Mouse (Mus musculus): Measurements from ENCODE around the gene Tcn2. TPM values are rescaled to one million over a fixed set of nuclear protein-coding genes. Genes with fewer than 3 reads are reported as not detected.

The Tcn2 gene
- total RNA-seq, 2 experiments from 2014 or later: 10.1 to 10.9 TPM

DNA sequence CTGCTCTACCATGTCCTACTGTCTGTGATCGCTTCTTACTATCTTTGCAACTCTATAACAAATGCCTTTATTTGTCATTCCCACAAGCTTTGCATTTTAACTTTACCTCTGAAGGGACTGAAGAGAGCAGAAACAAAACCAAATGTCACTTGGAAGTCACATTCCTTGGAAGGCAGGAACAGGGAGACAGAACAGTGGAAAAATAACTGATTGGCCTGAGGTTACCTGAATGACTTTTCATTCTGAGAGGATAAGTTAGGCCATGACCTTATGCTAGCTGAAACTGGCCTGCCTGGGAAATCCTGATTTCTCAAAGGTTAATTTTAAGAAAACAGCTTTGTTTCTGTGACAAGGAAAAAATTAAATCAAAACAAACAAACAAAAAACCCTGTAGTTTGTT, 36.0 kb downstream of the Tcn2 start:
- no peak for DNase-seq

DNA sequence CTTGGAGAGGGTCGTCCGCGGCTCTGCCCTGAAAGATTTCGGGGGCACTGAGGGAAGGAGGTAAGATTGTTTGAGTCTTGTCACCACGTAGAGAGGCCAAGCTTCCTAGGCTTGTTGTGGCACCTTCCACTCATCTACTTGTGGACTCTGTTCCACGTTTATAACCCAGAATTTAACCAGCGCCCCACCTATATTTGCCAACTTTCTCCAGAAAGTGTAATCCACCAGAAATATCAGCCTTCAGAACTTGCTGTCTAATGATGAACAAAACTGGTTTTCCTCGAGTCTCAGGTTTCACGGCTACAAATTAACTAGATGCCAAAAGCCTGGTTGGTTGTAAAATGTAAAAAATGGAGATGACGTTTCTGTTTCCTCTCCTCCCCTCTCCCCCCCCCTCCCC, 36.5 kb downstream of the Tcn2 start:
- intact Hi-C loops (cut with DNase I): no loop called here
- DNase-seq: no peak

More for the DNA sequence above, 36.0 kb downstream of the Tcn2 start:
- intact Hi-C loops (cut with DNase I): no loop called here

DNA sequence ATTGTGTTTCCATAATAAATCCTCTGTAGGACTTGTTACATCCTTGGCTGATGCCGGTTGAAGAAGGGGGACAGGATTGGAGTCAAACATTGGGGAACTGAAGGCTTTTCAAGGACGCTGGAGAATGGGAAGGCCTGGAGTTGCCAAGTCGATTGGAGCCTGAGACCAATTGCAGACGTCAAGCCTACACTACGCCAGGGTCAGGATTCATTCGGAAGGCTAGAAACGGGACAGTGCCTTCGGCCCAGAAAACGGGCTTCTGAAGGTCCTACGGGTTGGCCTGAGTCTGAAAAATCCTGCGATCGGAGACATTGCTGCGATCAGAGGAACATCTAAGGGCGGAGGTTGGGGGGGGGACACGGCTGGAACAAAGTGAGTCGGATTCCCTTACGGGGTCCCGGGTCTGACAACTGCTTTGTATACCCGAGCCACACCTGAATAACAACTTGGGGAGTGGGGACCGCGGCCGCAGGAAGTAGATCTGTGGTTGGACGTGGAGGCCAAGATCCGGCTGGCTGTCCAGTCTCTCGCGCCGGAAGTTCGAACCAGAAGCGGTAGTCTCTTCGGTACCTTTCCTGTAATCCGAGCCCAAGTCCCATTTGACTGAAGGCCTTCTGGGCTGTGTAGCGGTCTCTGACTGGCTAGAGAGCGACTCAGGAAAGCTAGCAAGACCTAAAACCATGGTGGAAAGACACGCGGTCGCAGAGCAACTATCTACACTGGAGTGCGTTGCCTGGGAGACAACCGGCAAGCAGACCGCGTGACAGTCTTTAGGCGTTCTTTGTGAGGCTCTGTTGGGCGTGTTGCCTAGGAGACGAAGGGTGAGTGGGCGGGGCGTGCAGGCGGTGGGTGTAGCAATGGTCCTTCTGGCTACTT, 37.3 kb downstream of the Tcn2 start, which contains the start of the genes 4921536K21Rik and Dusp18:
Gene 4921536K21Rik, minus strand, starts transcription at position 693 of the 876 bp plus-strand sequence.
Gene Dusp18, plus strand, starts transcription at position 835 of the 876 bp plus-strand sequence.
- DNase-seq: peak; percentile 96
- intact Hi-C loops (cut with DNase I): no loop called here

GRCm38 (mm10) chr11:3893970-3894369, 38.0 kb downstream of the Tcn2 start:
- no peak for DNase-seq

GRCm38 (mm10) chr11:3887331-3887730, 44.6 kb downstream of the Tcn2 start:
- no peak for DNase-seq
- intact Hi-C loops (cut with DNase I): no loop called here

More at GRCm38 (mm10) chr11:3893970-3894369, 38.0 kb downstream of the Tcn2 start:
- intact Hi-C loops (cut with DNase I): no loop called here

GRCm38 (mm10) chr11:3883711-3884110, 48.2 kb downstream of the Tcn2 start:
- no peak for DNase-seq
- intact Hi-C loops (cut with DNase I): no loop called here

GRCm38 (mm10) chr11:3879836-3880235, 52.1 kb downstream of the Tcn2 start:
- DNase-seq: peak; percentile 83
- intact Hi-C loops (cut with DNase I): no loop called here

DNA sequence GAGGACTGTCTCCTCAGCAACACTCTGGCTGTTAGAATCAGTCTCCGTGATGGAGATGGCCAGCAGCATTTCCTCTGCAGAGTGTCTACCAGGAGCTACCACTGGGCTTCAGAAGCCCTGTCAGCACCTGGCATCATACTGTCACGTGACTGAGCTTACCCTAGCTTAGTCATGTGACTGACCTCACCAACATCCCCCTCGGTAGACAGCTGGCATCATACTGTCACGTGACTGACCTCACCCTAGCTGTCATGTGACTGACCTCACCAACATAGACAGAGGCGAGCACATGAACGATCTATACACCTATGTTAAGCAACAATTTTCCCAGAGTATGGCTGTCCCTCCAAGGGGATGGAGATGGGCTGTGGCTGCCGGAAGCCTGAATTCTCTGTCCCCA, 53.3 kb downstream of the Tcn2 start:
- no peak for DNase-seq
- intact Hi-C loops (cut with DNase I): no loop called here

- no peak for DNase-seq
Observed at GRCm38 (mm10) chr11:3876419-3876818, 55.5 kb downstream of the Tcn2 start.

More at GRCm38 (mm10) chr11:3876419-3876818, 55.5 kb downstream of the Tcn2 start:
- intact Hi-C loops (cut with DNase I): no loop called here

Other genes starting within 250 kb of the Tcn2 start
- gene Osbp2, start 68.3 kb downstream of the Tcn2 start, total RNA-seq (2021): 10 to 100 TPM; 61.6 to 62.1 TPM
- gene 4921536K21Rik, start 37.1 kb downstream of the Tcn2 start, total RNA-seq (2021): 1 to 10 TPM in 1 of 2 experiments, under 1 TPM in 1; 0.93 to 1.3 TPM
- gene Dusp18, start 36.9 kb downstream of the Tcn2 start, total RNA-seq (2021): 10 to 100 TPM; 28.8 to 29.1 TPM
- 10 to 100 TPM; 19.8 to 20.9 TPM for gene Slc35e4, start 17.5 kb downstream of the Tcn2 start, total RNA-seq (2021)
- gene Pes1, start 31.8 kb upstream of the Tcn2 start, total RNA-seq (2021): 10 to 100 TPM; 55.8 to 56.3 TPM
- gene 4930556J24Rik, start 44.6 kb upstream of the Tcn2 start, total RNA-seq (2021): not detected
- 1 to 10 TPM; 4.6 to 5.4 TPM for gene Gal3st1, start 51.5 kb upstream of the Tcn2 start, total RNA-seq (2021)
- gene Sec14l4, start 99.3 kb upstream of the Tcn2 start, total RNA-seq (2021): not detected
- 1 to 10 TPM; 2.3 to 4.5 TPM for gene Sec14l3, start 132.7 kb upstream of the Tcn2 start, total RNA-seq (2021)
- 10 to 100 TPM; 15.3 to 16.3 TPM for gene Mtfp1, start 163.3 kb upstream of the Tcn2 start, total RNA-seq (2021)
- gene Sec14l2, start 191.3 kb upstream of the Tcn2 start, total RNA-seq (2021): 1 to 10 TPM; 6.8 to 8.3 TPM
- 10 to 100 TPM; 57.0 to 58.6 TPM for gene Rnf215, start 203.0 kb upstream of the Tcn2 start, total RNA-seq (2021)
- gene Ccdc157, start 228.1 kb upstream of the Tcn2 start, total RNA-seq (2021): 10 to 100 TPM; 12.1 to 13.5 TPM
- 10 to 100 TPM; 75.5 to 93.4 TPM for gene Sf3a1, start 228.2 kb upstream of the Tcn2 start, total RNA-seq (2021)

All from left cerebral cortex, postnatal 4 days (tissue).